ENCODE assay signal across 8 mouse cellular contexts in the genomic region with DNA sequence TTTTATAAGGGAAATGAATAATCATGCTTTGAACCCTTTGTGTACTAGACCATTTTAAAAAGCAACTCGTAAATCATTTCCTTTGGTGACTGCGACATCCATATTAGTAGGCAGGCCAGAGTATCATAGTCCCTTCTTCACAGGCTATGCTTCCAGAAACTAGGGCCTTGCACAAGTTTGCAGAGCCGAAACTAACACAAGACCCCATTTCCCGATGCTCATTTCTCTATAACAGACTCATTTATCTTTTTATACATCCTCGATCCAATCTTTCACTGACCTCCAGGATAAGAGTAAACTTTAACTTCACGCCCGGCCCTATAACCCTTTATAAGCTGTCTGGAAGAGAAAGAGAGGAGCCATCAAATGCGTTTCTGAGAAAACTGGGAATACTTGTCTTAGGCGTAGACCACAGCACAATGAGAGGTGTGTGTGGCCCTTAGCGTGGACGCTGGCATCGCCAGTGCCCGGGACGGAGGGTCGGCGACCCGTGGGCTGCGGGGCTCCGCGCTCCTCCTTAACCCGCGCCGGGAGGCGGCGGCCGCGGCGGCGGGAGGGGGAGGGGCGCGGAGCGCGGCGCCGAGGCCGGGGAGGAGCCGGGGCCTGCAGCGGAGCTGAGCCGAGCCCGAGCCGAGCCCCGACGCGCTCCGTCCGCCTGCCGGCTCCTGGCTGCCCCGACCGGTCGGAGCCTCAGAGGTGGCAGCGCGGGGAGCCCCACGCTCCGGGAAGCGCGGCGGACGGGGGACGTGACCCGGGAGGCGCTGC. TPM values are rescaled to one million over a fixed set of nuclear protein-coding genes. Genes with fewer than 3 reads are reported as not detected.
DNase-seq lines count a peak whose midpoint lies in the region; ATAC-seq and TF ChIP-seq lines count a peak whose summit lies in the region.

A gene (plus strand): TSS at position 609 of the 765 bp plus-strand sequence.

- no peaks in the 10 kb centered on the region for H3K9me3 ChIP-seq in forebrain, embryonic 10.5 days
- no peaks in the 10 kb centered on the region for H3K9me3 ChIP-seq in heart, embryonic 15.5 days (replicated peaks)
- H3K9me3 ChIP-seq in liver, embryonic 15.5 days (replicated peaks), result no peaks in the 10 kb centered on the region
- no peaks in the 10 kb centered on the region for H3K9me3 ChIP-seq in neural tube, embryonic 11.5 days (ENCODE audit: control insufficient read depth, low read length)

- ATAC-seq in heart, embryonic 15.5 days (replicated peaks; ENCODE audit: insufficient number of reproducible peaks, insufficient read depth, low FRiP score, low read depth), result peak; percentile 88
- ATAC-seq in liver, embryonic 15.5 days (ENCODE audit: insufficient read depth), result peak; percentile 90
- peak; percentile 80 for ATAC-seq in neural tube, embryonic 11.5 days (ENCODE audit: insufficient read depth, low FRiP score, low TSS enrichment)

- WGBS in forebrain, embryonic 10.5 days, result 2% methylated on average over 60 of the region's 61 CpGs
- 2% methylated on average over 52 of the region's 61 CpGs for WGBS in heart, embryonic 15.5 days
- WGBS in liver, embryonic 15.5 days (ENCODE audit: insufficient replicate concordance), result 3% methylated on average over 54 of the region's 61 CpGs
- WGBS in neural tube, embryonic 11.5 days, result 3% methylated on average over 45 of the region's 61 CpGs

- H3K27ac ChIP-seq in forebrain, embryonic 10.5 days, result peak within 1 kb of the TSS; percentile 90
- H3K27ac ChIP-seq in heart, embryonic 15.5 days, result peak within 1 kb of the TSS; percentile 85
- H3K27ac ChIP-seq in liver, embryonic 15.5 days (replicated peaks), result peak within 1 kb of the TSS; percentile 80
- 0 out of 2 replicates have a peak within 1 kb of the TSS, but pooled peaks have one; percentile 4 for H3K27ac ChIP-seq in neural tube, embryonic 11.5 days (ENCODE audit: low read depth, low read length)
- H3K27ac ChIP-seq in testis, adult 2 months (ENCODE audit: control insufficient read depth, insufficient read depth, low read depth, low read length), result peak within 1 kb of the TSS; percentile 61

- no peak for TF ChIP-seq POLR2A in testis, adult 2 months (IDR thresholded peaks at IDR 0.05; ENCODE audit: control insufficient read depth, low read depth, low read length)

- H3K4me1 ChIP-seq in forebrain, embryonic 10.5 days, result peaks cover 38% of the 10 kb centered on the region
- peaks cover 36% of the 10 kb centered on the region for H3K4me1 ChIP-seq in heart, embryonic 15.5 days (replicated peaks)
- peaks cover 48% of the 10 kb centered on the region for H3K4me1 ChIP-seq in liver, embryonic 15.5 days (replicated peaks)
- peaks cover 11% of the 10 kb centered on the region for H3K4me1 ChIP-seq in neural tube, embryonic 11.5 days (ENCODE audit: control insufficient read depth, insufficient read depth, low read length)
- peaks cover 6% of the 10 kb centered on the region for H3K4me1 ChIP-seq in testis, adult 2 months (ENCODE audit: control insufficient read depth, insufficient read depth, low read length)

- H3K4me3 ChIP-seq in forebrain, embryonic 10.5 days, result peak within 1 kb of the TSS; percentile 86
- peak within 1 kb of the TSS; percentile 95 for H3K4me3 ChIP-seq in heart, embryonic 15.5 days
- H3K4me3 ChIP-seq in liver, embryonic 15.5 days (replicated peaks), result peak within 1 kb of the TSS; percentile 78
- peak within 1 kb of the TSS; percentile 82 for H3K4me3 ChIP-seq in neural tube, embryonic 11.5 days (ENCODE audit: low read depth, low read length)
- peak within 1 kb of the TSS; percentile 80 for H3K4me3 ChIP-seq in testis, adult 2 months (ENCODE audit: control insufficient read depth, low read depth, low read length)

- H3K36me3 ChIP-seq in forebrain, embryonic 10.5 days (replicated peaks), result no peaks in the 10 kb centered on the region
- H3K36me3 ChIP-seq in heart, embryonic 15.5 days, result no peaks in the 10 kb centered on the region; the same call in 1 of the 2 replicates
- no peaks in the 10 kb centered on the region for H3K36me3 ChIP-seq in liver, embryonic 15.5 days (replicated peaks)
- H3K36me3 ChIP-seq in neural tube, embryonic 11.5 days (ENCODE audit: control insufficient read depth, insufficient read depth, low read length), result no peaks in the 10 kb centered on the region
- no peaks in the 10 kb centered on the region for H3K36me3 ChIP-seq in testis, adult 2 months (ENCODE audit: control insufficient read depth, insufficient read depth, low read length)

- peak within 1 kb of the TSS; percentile 87 for H3K4me2 ChIP-seq in heart, embryonic 15.5 days
- H3K4me2 ChIP-seq in liver, embryonic 15.5 days, result peak within 1 kb of the TSS; percentile 98
- peak within 1 kb of the TSS; percentile 82 for H3K4me2 ChIP-seq in neural tube, embryonic 11.5 days (ENCODE audit: low read depth)

- H3K9ac ChIP-seq in heart, embryonic 15.5 days, result peak within 1 kb of the TSS; percentile 94
- peak within 1 kb of the TSS; percentile 89 for H3K9ac ChIP-seq in liver, embryonic 15.5 days
- H3K9ac ChIP-seq in neural tube, embryonic 11.5 days (ENCODE audit: low read length), result peak within 1 kb of the TSS; percentile 91

- TF ChIP-seq CTCF in testis, adult 2 months (IDR thresholded peaks at IDR 0.05; ENCODE audit: control insufficient read depth, insufficient read depth, insufficient replicate concordance, low read depth, low read length), result no peak

- peak; percentile 84 for DNase-seq in CD4-positive, CD25-positive, alpha-beta regulatory T cell, adult 2 months (ENCODE audit: low read depth, low spot score)
- peak; percentile 74 for DNase-seq in brain, adult 2 months (ENCODE audit: low read depth, low spot score)
- DNase-seq in forebrain, embryonic 10.5 days (ENCODE audit: extremely low spot score, low spot score), result peak; percentile 58
- peak; percentile 88 for DNase-seq in kidney, postnatal 10 days
- peak; percentile 78 for DNase-seq in neural tube, embryonic 11.5 days (ENCODE audit: low spot score)

- peaks cover 22% of the 10 kb centered on the region for H3K27me3 ChIP-seq in forebrain, embryonic 10.5 days (ENCODE audit: poor library complexity, severe bottlenecking)
- no peaks in the 10 kb centered on the region for H3K27me3 ChIP-seq in heart, embryonic 15.5 days
- H3K27me3 ChIP-seq in liver, embryonic 15.5 days, result peaks cover 18% of the 10 kb centered on the region
- H3K27me3 ChIP-seq in neural tube, embryonic 11.5 days (ENCODE audit: control insufficient read depth, insufficient read depth, low read length), result no peaks in the 10 kb centered on the region
- H3K27me3 ChIP-seq in testis, adult 2 months (ENCODE audit: control insufficient read depth, insufficient read depth, low read length), result no peaks in the 10 kb centered on the region; the same call in 1 of the 2 replicates

RNA-seq across cellular contexts. Expression of the gene that starts here (rescaled TPM):
- 2.2 and 2.3 TPM in 2 replicates for polyA plus RNA-seq in forebrain, embryonic 10.5 days (2016; fragmentation: Nextera tagmentation; extraction: Ambion mirVana)
- 5.0 and 6.7 TPM in 2 replicates for polyA plus RNA-seq in heart, embryonic 15.5 days (2015; fragmentation: Nextera tagmentation; extraction: Ambion mirVana)
- polyA plus RNA-seq in liver, embryonic 15.5 days (2015; fragmentation: Nextera tagmentation; extraction: Ambion mirVana), result 1.3 and 1.5 TPM in 2 replicates
- 4.8 and 5.1 TPM in 2 replicates for polyA plus RNA-seq in neural tube, embryonic 11.5 days (2014; fragmentation: Nextera tagmentation; extraction: Ambion mirVana)
- 3.0 and 3.7 TPM in 2 replicates for polyA plus RNA-seq in testis, adult 2 months (2012; rRNA removed)

Comparison
In these comparisons a context has a peak if more than half of its experiments do, and no peak if none do; other contexts are left out.
1. Peak in every context shown above with its lines: DNase-seq, ATAC-seq, H3K4me3 ChIP-seq and H3K27ac ChIP-seq.
2. H3K27ac ChIP-seq: peak in every context shown above with its lines; median percentile 90 in forebrain, embryonic 10.5 days; 85 in heart, embryonic 15.5 days; 80 in liver, embryonic 15.5 days; 61 in testis, adult 2 months; 4 in neural tube, embryonic 11.5 days.